Mouse (Mus musculus) ES-E14 (cell line): ENCODE measurements around the gene Csnk1g2. TPM values are rescaled to one million over a fixed set of nuclear protein-coding genes. Genes with fewer than 3 reads are reported as not detected.

Source experiments
- DNase-seq: peaks from one replicate; pipeline ENCODE4 v3.0.0-alpha.2; 2013; ENCODE audit warnings: low read depth, low spot score
- H3K27ac ChIP-seq: 2 replicates; pipeline ENCODE4 v1.5.1; 2012; ENCODE audit warnings: low read depth, mild to moderate bottlenecking, low read length, moderate library complexity, mixed read lengths; ENCODE audit not compliant: poor library complexity, insufficient read depth, severe bottlenecking
- H3K36me3 ChIP-seq: 2 replicates; pipeline ENCODE4 v1.6.1; 2012; ENCODE audit warnings: mild to moderate bottlenecking, low read length, moderate library complexity, mixed read lengths; ENCODE audit not compliant: control insufficient read depth, poor library complexity, insufficient read depth, severe bottlenecking
- H3K4me1 ChIP-seq, 2 experiments: fragments of 150-350 bp in 1 of 2; sonication (generic) in 1 of 2; 2 replicates each; pipeline ENCODE4 v1.6.1; 2012; ENCODE audit warnings: low read length in 2 of 2, mild to moderate bottlenecking in 1 of 2, mixed read lengths in 1 of 2; ENCODE audit not compliant: control insufficient read depth in 2 of 2, insufficient read depth in 2 of 2, poor library complexity in 1 of 2
- H3K4me3 ChIP-seq, 2 experiments: fragments of 150-350 bp in 1 of 2; sonication (generic) in 1 of 2; 2 replicates each; pipeline ENCODE4 v1.5.1; 2012; ENCODE audit warnings: low read length in 2 of 2, low read depth in 1 of 2, mild to moderate bottlenecking in 1 of 2, mixed read lengths in 1 of 2; ENCODE audit not compliant: insufficient read depth in 1 of 2, poor library complexity in 1 of 2, severe bottlenecking in 1 of 2
- H3K9ac ChIP-seq: 2 replicates; pipeline ENCODE4 v1.6.1; 2012; ENCODE audit warnings: low read depth, mild to moderate bottlenecking, low read length, mixed read lengths; ENCODE audit not compliant: poor library complexity, insufficient read depth, severe bottlenecking
- H3K9me3 ChIP-seq: fragments of 150-350 bp; sonication (generic); 2 replicates; pipeline ENCODE4 v1.6.1; 2012; ENCODE audit warnings: low read depth, mild to moderate bottlenecking, low read length; ENCODE audit not compliant: control insufficient read depth, insufficient read depth
- CHD2 ChIP-seq: IDR thresholded peaks from 2 replicates; pipeline ENCODE4 v1.6.1; 2014; ENCODE audit warnings: mild to moderate bottlenecking, low read depth, low read length, inconsistent platforms
- HCFC1 ChIP-seq: IDR thresholded peaks from 2 replicates; pipeline ENCODE4 v1.6.1; 2012; ENCODE audit warnings: low read length, inconsistent platforms, borderline replicate concordance; ENCODE audit not compliant: insufficient read depth
- MAFK ChIP-seq: IDR thresholded peaks from 2 replicates; pipeline ENCODE4 v1.6.1; 2014; ENCODE audit warnings: mild to moderate bottlenecking, low read depth, low read length, inconsistent platforms; ENCODE audit not compliant: insufficient read depth
- ZC3H11A ChIP-seq: IDR thresholded peaks from 2 replicates; pipeline ENCODE4 v1.6.1; 2012; ENCODE audit warnings: low read depth, mild to moderate bottlenecking, inconsistent platforms, low read length, borderline replicate concordance
- ZNF384 ChIP-seq: IDR thresholded peaks from 2 replicates; pipeline ENCODE4 v1.6.1; 2012; ENCODE audit warnings: low read depth, low read length, inconsistent platforms
- in situ Hi-C, 2 experiments: fragments of 600-800 bp; cut with MboI; formaldehyde crosslinking; loops; one replicate each; pipeline ENCODE4 v1.15.1; 2025; ENCODE audit warnings: low sequenced_read_pairs in 2 of 2, inconsistent platforms in 1 of 2; ENCODE audit not compliant: unreplicated experiment in 2 of 2
- total RNA-seq: library from RNA; depleted of rRNA; stranded (reverse); fragments of 300-350 nt; gene quantifications from 2 replicates; pipeline ENCODE4 v1.2.3, GENCODE M21; 2012

Gene Csnk1g2
- total RNA-seq, 1 experiment, result 138 TPM

DNA sequence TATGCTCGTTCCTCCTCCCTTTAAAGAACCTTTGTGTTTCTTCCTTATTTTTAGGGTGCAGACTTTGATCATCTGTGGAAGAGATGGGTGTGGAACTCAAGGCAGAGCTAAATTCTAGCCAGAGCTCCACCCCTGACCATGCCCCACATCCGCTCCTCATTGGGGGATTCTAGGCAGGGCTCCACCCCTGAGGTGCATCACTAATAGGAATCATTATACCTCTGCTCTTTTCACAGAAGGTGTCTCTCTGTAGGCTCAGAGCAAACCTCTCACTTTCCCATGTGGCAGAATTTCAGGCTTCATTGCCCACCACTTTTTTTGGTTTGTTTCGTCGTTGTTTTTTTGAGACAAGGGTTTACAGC, 36.2 kb downstream of the Csnk1g2 start:
- no peaks in the 10 kb centered on the region for H3K9me3 ChIP-seq
- DNase-seq, result no peak
- 0 out of 4 replicates have a peak overlapping the region, but pooled peaks of 1 of the 2 experiments have one; percentile 2 for H3K4me3 ChIP-seq
- H3K9ac ChIP-seq, result peak overlapping the region; percentile 50; the same call in 1 of the 2 replicates
- TF ChIP-seq ZC3H11A (no peak), ZNF384 (no peak), HCFC1 (no peak)
- H3K36me3 ChIP-seq, result no peaks in the 10 kb centered on the region
- peak overlapping the region; percentile 54 for H3K27ac ChIP-seq
- H3K4me1 ChIP-seq, result peaks cover 2 to 29% of the 10 kb centered on the region in 2 experiments
- in situ Hi-C loops, result no loop called here

DNA sequence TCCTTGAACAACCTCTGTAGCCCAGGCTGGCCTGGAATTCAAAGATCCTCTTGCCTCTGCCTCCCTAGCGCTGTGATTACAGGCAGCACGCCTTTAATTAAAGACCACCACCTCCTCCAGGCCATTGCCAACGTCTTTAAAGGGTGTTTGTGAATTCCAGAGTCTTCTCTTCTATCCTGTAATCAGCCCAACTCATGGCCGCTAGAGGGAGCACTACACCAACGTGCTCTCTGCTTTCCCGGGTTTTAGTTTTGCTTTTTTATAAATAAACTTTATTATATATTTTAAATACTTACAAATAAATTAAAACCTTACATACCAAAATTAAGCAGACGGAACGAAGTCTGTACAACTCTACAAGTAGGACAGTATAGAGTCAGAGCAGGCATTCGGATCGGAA, 36.6 kb downstream of the Csnk1g2 start:
- DNase-seq, result peak; percentile 60
- H3K9me3 ChIP-seq, result no peaks in the 10 kb centered on the region
- H3K27ac ChIP-seq, result peak overlapping the region; percentile 54
- peaks cover 2 to 30% of the 10 kb centered on the region in 2 experiments for H3K4me1 ChIP-seq
- in situ Hi-C loops, result no loop called here
- H3K9ac ChIP-seq, result peak overlapping the region; percentile 50; the same call in 1 of the 2 replicates
- no peaks in the 10 kb centered on the region for H3K36me3 ChIP-seq
- TF ChIP-seq ZNF384 (no peak), MAFK (no peak), CHD2 (no peak), ZC3H11A (no peak), HCFC1 (no peak)
- 0 out of 4 replicates have a peak overlapping the region, but pooled peaks of 1 of the 2 experiments have one; percentile 2 for H3K4me3 ChIP-seq

DNA sequence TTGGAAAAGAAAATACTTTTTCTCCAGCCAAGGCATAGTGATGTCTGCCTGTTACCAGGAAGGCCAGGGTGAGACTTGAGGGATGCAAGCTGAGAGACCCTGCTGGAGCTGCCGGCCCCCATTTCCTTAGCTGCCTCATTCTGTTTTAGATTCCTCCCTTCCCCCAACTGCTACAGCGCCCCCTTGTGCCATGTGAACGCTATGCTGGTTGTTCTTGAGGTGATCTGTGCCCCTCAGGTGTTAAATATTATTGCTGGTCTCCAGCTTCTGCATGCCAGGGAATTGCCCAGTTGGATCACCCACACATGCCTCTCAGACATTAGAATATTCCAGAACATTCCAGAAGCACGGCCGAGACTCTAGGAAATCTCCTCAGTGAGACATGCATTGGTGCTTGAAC, 38.5 kb downstream of the Csnk1g2 start:
- DNase-seq, result peak; percentile 83
- Histone ChIP-seq H3K4me3 (no peak overlapping the region), H3K9me3 (no peaks in the 10 kb centered on the region), H3K27ac (no peak overlapping the region), H3K9ac (no peak overlapping the region), H3K36me3 (no peaks in the 10 kb centered on the region; the same call in 1 of the 2 replicates), H3K4me1 (peaks cover 2 to 31% of the 10 kb centered on the region in 2 experiments)
- in situ Hi-C loops, result no loop called here
- TF ChIP-seq ZC3H11A, result no peak
- no peak for TF ChIP-seq ZNF384
- TF ChIP-seq HCFC1, result no peak
- TF ChIP-seq MAFK, result no peak
- peak; percentile 78 for TF ChIP-seq CHD2

DNA sequence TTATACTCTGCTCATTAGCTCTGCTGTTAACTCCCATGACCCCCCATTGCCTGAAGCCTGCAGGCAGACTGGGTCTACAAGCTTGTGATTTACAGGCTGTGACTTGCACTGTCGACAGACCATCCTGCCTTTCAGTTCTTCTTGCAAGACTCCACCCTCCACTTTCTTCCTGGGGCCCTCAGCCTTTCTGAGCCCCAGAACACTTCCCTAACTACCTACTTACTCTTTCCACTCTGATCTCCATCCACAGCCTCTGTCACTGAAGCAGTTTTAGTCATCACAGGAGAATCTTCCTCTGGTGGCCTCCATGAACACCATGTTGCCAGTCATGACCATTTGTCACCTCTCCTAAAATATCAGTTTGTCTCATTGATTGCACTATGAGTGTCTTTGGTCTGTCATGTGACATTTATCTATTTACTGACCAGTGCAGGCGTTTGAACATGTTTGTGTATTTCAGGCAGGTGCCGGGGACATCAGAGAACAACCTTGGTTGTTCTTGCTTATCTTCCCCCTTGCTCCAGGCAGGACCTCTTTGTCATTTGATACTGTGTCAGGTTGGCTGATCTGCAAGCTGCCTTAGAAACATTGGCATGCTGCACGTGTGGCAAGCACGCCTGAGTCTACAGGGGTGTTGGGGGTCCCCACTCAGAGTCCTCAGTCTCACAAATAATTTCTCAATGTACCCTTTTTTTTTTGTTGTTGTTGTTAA, 41.0 kb downstream of the Csnk1g2 start:
- no peak for DNase-seq
- TF ChIP-seq MAFK (no peak), ZC3H11A (no peak), CHD2 (no peak), HCFC1 (no peak), ZNF384 (no peak)
- no peaks in the 10 kb centered on the region for H3K9me3 ChIP-seq
- in situ Hi-C loops, result no loop called here
- H3K4me3 ChIP-seq, result no peak overlapping the region
- H3K36me3 ChIP-seq, result peaks cover 22% of the 10 kb centered on the region
- no peak overlapping the region for H3K27ac ChIP-seq
- H3K9ac ChIP-seq, result no peak overlapping the region
- peaks cover under 1 to 26% of the 10 kb centered on the region in 2 experiments for H3K4me1 ChIP-seq
